Mouse (Mus musculus) retina, postnatal 7 days (tissue): Measurements from ENCODE around the gene Tbx6.
A peak's percentile ranks its signal among the peaks of the same experiment; 100 is the strongest.

Source experiments
- DNase-seq: peaks from one replicate; pipeline ENCODE4 v3.0.0-alpha.2; 2012; ENCODE audit warnings: low read depth, low spot score

Tbx6 gene

DNA sequence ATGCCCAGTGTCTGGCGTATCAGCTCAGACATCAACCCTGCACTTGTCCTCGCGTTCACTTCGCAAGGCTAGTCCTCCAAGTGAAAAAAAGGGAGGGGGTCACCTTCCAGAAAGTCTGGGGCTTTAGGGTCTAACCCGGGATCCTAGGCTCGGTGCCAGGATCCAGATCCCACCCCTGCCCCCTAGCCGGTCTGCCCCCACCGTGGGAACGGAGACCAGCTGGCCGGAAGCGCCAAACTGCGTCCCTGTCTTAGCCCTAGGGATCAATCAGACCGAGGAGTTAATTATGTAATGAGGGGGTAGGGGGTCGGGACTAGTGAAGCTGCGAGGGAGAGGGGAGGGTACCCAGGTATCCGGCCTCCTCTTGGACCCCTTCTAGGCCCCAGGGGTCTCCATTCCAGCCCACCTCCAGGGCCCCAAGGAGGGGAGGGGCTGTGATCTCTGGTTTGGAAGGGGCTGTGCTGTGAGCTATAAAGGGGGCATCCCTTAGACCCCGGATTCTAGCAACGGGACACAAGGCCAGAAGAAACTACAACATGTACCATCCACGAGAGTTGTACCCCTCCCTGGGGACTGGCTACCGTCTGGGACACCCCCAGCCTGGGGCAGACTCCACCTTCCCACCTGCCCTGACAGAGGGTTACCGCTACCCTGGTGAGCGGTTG is at the start of gene Tbx6:
TSS of gene Tbx6 (plus strand) at position 513 of the 665 bp plus-strand sequence.
- no peak for DNase-seq

DNA sequence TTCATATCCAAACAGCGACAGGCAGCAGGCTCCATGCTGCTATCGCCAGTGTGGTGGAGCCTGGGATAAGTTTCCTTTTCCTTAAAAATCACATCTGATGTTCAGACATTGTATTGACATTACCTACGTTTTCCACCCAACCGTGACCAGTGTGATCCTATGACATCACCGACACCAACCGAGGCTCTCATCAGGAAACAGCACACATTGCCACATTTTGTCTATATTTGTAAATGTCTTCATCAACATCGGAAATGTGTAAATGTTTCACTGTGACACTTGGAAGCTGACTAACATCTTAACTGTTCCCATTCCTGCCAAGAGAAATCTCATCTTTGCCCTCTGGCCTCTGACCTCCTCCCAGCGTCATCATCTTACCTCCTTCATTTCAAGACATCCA is 45.2 kb upstream of the Tbx6 start:
- no peak for DNase-seq

DNA sequence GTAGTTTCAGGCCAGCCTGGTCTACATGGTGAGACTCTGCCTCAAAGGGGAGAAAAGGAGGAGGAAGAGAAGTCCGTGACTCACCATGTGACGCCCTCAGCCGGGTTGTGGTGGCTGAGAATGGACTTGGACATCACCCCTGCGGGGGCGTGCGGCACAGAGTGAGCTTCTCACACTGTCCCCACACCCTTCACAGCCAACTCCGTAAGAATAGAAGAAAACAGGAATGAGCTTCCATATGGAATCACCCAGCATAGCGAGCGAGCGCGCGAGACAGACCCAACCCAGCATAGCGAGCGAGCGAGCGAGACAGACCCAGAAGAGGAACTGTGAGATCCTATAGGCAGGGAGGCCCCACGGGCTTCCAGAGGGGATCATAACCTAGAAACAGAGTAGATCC is 41.7 kb upstream of the Tbx6 start:
- no peak for DNase-seq

- DNase-seq = no peak
These were observed 41.0 kb upstream of the Tbx6 start for GRCm38 (mm10) chr7:126740132-126740735.

DNA sequence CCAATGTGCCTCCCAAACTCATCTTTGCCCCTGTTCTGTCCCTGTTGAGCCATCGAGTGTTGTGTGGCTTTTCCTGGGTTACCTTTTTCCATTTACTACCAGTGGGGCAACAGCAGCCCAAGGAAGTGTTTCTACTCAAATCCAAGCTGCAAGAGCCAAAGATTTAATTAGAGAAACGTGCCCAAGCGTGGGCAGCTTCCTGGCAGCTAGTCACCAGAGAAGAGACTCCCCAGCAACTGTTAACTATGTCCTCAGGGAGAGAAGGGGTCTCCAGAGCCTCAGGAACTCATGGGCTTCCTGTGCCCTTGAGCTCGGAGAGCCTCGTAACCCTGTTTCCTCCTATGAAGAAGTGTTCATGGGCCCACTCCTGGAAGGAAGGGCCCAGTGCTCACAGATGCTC is 40.3 kb upstream of the Tbx6 start:
- DNase-seq = no peak

DNA sequence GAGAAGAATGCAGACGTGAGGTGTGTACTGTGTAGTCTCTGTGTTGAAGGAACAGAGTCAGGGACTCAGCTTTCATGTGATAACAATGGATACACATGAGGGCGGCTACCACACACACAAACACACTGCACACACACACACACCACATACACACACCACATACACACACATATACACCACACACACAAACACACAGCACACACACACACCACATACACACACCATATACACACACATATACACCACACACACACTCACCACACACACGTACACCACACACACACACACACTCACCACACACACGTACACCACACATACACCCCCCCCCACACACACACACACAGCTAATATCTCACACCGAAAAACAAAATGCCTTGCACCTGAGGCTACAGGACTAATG is 39.8 kb upstream of the Tbx6 start:
- DNase-seq = no peak

GRCm38 (mm10) chr7:126741964-126742482 is 39.3 kb upstream of the Tbx6 start:
- no peak for DNase-seq

DNA sequence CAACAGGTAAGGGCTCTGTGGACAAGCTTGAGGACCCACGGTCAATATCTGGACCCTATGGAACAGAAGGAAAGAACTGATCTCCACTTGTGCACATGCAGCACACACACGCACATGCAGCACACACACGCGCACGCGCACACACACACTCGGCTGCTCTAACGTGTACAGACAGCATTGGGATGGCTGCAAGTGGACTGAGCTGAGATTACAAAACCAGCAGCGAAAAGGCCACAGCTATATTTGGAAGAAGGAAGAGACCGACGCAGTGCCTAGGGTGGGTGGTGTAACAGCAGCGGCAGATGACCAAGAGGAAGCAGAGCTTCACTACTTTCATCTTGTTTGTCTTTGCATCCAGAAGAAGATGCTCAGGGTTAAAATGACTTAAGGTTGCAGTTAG is 35.2 kb upstream of the Tbx6 start:
- no peak for DNase-seq

GRCm38 (mm10) chr7:126746798-126747197 is 34.5 kb upstream of the Tbx6 start:
- DNase-seq = no peak

GRCm38 (mm10) chr7:126748824-126749223 is 32.5 kb upstream of the Tbx6 start:
- DNase-seq = no peak

GRCm38 (mm10) chr7:126749582-126750343 is 31.5 kb upstream of the Tbx6 start:
- no peak for DNase-seq

GRCm38 (mm10) chr7:126754866-126755265 is 26.4 kb upstream of the Tbx6 start:
- DNase-seq = peak; percentile 68

DNA sequence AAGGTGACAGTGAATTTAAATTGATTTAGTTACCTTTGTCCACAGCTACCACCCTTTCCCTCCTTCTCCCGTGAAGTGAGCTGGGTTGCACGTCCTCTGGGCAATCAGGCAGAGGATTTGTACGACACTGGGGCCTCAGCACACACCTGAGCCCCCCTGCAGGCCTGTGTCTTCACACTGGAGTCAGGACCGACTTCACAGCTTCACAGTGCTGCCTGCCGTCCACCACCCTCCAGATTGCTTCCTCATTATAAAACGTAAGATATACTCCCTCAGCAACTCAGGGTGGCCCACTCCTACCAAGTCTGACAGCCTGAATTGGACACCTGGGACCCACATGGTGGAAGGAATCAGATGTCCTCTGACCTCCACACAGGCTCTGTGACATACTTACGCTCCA is 22.7 kb upstream of the Tbx6 start:
- no peak for DNase-seq

- DNase-seq = peak; percentile 84
These were observed 22.1 kb upstream of the Tbx6 start, which contains the start of gene Mapk3 for GRCm38 (mm10) chr7:126759050-126759671. Gene Mapk3, plus strand, starts transcription at chr7:126759601.

- DNase-seq = no peak
These were observed 21.5 kb upstream of the Tbx6 start for GRCm38 (mm10) chr7:126759672-126760390.

DNA sequence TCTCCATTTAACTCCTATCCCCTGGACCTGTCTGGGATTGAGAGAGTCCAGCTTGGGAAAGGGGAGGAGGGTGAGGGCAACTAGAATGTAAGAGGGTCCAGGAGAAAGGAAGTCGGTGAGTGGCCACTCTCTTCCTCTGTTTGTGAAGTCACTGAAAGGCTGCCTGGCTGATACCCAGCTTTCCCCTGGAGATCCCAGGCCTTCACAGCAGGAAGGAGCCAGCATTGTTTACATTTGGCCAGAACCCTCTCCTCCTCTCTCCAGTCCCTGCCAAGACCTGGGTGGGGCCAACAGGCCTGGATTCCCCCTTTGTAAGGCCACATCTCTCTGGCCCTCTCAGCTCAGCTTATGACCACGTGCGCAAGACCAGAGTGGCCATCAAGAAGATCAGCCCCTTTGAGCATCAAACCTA is 20.9 kb upstream of the Tbx6 start:
- DNase-seq = no peak

DNA sequence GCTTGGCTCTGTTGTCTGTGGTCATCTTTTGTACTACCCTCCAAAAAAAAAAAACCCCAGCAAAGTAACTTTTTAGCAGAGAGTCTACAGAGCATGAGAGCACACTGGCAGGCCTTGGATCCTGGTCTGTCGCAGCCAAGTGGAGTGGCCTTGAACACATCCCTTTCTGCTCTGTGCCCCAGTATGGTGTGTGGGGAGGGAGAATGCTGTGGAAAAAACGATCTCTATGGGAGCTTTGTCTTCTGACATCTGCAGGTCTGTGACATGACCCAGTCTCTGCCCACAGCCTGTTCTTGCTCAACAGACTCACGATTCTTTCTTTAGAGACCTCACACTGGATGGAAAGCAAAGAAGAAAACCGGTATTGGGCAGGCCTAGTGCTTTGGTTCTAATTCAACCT is 20.3 kb upstream of the Tbx6 start:
- DNase-seq = no peak

DNA sequence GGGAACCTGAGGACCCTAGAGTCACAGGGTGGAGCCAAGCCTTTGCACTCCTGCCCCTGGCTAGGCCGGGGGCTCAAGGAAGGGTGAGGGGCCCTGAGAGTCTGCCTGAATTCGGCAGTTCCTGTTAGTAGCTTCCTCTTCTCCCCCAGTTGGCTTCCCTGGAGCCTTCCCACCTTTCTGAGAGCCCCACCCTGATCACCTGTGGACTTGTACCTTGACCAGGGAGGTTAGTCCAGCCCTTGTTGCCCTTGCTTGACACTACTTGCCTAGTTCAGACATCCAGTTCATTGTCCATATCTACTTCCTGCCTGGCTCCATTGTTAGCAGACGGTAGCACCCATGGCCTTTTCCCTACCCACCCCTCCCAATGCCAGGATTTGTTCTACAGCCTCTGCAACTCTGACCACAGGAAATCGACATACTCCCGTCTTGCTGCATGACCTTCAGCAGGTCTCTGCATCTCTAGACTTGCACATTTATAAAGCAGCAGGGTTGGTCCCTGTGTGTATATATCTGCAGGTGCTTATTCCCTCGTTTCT is 19.7 kb upstream of the Tbx6 start:
- no peak for DNase-seq

DNA sequence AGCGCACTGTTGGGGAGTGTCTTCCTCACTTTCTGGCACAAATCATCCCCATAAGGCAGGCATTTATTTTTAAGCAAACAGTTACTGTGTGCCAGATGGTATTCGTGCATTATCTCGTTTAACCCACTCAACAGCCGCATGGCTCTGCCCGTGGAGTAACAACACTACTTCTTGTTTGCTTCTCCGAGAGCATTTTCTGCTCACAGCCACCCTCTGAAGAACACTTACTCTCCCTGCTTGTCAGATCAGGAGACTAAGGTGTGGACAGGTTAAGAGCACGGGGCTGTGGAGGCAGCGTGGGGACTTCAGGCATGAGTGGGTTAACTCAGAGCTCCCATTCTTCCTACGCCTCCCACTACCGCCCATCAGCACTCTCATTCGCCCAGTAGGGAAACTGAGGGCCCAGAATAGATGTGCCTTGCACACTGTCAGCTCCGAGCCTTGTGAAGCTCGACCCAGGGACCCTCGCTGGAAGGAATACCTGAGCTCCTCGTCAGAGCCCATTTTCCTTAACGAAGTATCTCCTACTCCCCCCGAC is 18.7 kb upstream of the Tbx6 start:
- no peak for DNase-seq

- no peak for DNase-seq
These were observed 15.7 kb upstream of the Tbx6 start for GRCm38 (mm10) chr7:126765540-126765939.

DNA sequence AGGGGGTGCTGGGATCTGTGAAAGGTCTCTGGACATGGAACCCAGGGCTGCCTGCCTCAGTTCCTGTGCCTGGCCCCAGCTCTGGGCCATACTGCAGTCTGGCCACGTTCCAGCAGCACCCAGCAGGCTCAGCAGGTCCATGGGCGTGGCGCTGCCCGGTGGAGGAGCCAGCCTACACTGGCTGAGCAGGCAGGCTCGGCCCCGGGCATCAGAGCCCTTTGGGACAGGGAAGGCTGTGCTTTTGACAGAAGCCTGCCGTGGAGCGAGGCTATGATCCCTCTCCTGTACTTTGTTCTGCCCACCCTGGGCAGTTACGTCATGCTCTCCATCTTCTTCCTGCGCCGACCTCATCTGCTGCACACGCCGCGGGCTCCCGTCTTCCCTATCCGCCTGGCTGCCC is 15.1 kb upstream of the Tbx6 start, which contains the start of gene Gdpd3:
TSS of gene Gdpd3 (plus strand) at position 134 of the 400 bp plus-strand sequence.
- no peak for DNase-seq
